Mouse (Mus musculus): ENCODE measurements around the gene Nfyc. TPM values are rescaled to one million over a fixed set of nuclear protein-coding genes. Genes with fewer than 3 reads are reported as not detected.

The Nfyc gene
- polyA plus RNA-seq, 1 experiment from 2014 or later = 135 TPM

DNA sequence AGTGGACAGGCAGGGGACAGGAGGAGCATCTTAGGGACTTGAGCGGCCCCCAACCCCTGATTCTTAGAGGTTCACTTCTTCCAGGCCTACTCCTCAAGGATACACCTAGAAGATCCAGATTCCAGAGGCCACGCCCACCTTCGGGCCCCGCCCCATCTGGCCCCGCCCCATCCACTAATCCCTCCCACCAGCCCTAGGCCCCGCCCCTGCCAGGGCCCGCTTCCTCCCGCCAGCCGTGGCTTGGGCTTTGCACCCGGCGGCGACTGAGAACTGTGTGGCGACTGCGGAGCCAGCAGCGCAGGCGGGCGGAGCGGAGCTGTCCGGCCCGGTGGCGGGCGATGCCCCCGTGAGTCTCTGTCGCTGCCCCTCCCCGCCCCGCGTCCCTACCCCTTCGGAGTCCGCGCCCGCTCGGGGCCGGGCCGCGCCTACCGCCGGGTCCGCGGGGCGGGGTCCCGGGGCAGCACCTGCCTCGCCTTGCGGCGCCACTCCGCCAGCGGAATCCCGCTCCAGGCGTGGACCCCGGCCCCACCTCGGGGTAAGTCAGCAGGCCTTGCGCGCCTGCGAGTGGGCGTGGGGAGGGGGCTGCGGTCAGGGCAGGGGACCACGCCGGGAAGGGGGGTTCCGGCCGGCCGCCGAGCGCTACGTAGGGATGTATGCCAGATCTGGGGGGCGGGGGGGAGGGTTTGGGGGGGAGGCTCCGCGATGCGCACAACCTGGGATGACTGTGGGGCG lies 23.4 kb upstream of the Nfyc start, which contains the start of gene Rims3:
Gene Rims3 (plus strand): TSS at position 229 of the 732 bp plus-strand sequence.
- DNase-seq (ENCODE audit: low spot score) = peak; percentile 77
- Histone ChIP-seq H3K4me3 (peak within 1 kb of the TSS; percentile 80), H3K9me3 (peaks cover 11% of the 10 kb centered on the region; the same call in 1 of the 2 replicates), H3K27me3 (ENCODE audit: insufficient read depth, poor library complexity, severe bottlenecking) (peaks cover 51% of the 10 kb centered on the region), H3K4me1 (replicated peaks) (peaks cover 27% of the 10 kb centered on the region), H3K36me3 (no peaks in the 10 kb centered on the region), H3K27ac (peak within 1 kb of the TSS; percentile 86)
- WGBS = 1% methylated on average over 68 of the region's 68 CpGs

DNA sequence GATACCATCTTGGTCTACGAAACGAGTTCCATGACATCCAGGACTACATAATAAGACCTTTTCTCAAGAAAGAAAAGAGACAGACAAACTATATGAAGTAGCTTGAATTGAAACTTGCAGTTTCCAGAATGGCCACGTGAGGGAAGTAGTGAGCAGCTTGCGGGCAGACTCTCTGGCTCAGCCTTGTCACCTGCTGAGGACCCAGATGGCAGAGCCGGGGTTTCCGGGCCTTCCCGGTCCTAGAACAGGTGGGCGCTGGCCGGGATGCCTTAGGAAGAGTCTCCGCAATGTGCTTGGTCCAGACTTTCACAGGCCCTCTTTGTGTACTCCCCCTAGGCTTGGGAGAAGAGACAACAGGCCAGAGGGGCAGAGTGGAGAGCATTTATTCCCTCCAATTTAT lies 19.6 kb upstream of the Nfyc start:
- H3K27me3 ChIP-seq (ENCODE audit: insufficient read depth, poor library complexity, severe bottlenecking) = peaks cover 42% of the 10 kb centered on the region
- H3K36me3 ChIP-seq = no peaks in the 10 kb centered on the region
- H3K9me3 ChIP-seq = peaks cover 11% of the 10 kb centered on the region; the same call in 1 of the 2 replicates
- 4% methylated on average over 10 of the region's 10 CpGs for WGBS
- H3K4me1 ChIP-seq (replicated peaks) = peaks cover 14% of the 10 kb centered on the region
- no peak overlapping the region for H3K4me3 ChIP-seq
- no peak overlapping the region for H3K27ac ChIP-seq
- DNase-seq (ENCODE audit: low spot score) = peak; percentile 77

GRCm38 (mm10) chr4:120849451-120849850 lies 18.1 kb upstream of the Nfyc start:
- Histone ChIP-seq H3K4me3 (no peak overlapping the region), H3K27ac (no peak overlapping the region), H3K4me1 (replicated peaks) (0 out of 2 replicates have a peak, but pooled peaks cover 1% of the 10 kb centered on the region), H3K9me3 (peaks cover 6% of the 10 kb centered on the region; the same call in 1 of the 2 replicates), H3K27me3 (ENCODE audit: insufficient read depth, poor library complexity, severe bottlenecking) (peaks cover 27% of the 10 kb centered on the region), H3K36me3 (no peaks in the 10 kb centered on the region)
- WGBS = 69% methylated on average over 11 of the region's 11 CpGs
- no peak for DNase-seq (ENCODE audit: low spot score)

GRCm38 (mm10) chr4:120848909-120849308 lies 17.5 kb upstream of the Nfyc start:
- no peak overlapping the region for H3K4me3 ChIP-seq
- WGBS = 86% methylated on average over 6 of the region's 6 CpGs
- H3K27ac ChIP-seq = no peak overlapping the region
- peaks cover under 1% of the 10 kb centered on the region; the same call in 1 of the 2 replicates for H3K9me3 ChIP-seq
- 0 out of 2 replicates have a peak, but pooled peaks cover 3% of the 10 kb centered on the region for H3K4me1 ChIP-seq (replicated peaks)
- H3K36me3 ChIP-seq = no peaks in the 10 kb centered on the region
- peaks cover 23% of the 10 kb centered on the region for H3K27me3 ChIP-seq (ENCODE audit: insufficient read depth, poor library complexity, severe bottlenecking)
- no peak for DNase-seq (ENCODE audit: low spot score)

DNA sequence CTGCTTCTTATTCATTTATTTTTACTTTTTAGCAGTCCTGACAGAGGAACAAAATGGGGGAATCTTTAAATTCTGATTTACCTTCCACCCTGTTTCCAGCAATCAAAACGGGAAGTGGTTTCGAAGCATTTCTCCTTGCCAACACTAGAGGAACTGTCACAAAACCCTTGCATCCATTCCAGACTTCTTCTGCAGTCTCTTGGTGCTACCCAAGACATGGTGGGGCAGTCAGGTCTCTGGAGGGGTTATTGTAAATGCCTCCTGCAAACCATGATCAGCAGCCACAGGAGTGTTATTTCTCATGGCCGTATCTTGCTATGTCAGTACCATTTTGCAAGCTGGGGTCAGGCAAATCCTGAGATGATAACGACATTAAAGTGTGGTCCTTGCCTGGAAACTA lies 13.7 kb upstream of the Nfyc start:
- Histone ChIP-seq H3K9me3 (no peaks in the 10 kb centered on the region), H3K4me3 (no peak overlapping the region), H3K4me1 (replicated peaks) (0 out of 2 replicates have a peak, but pooled peaks cover 3% of the 10 kb centered on the region), H3K27me3 (ENCODE audit: insufficient read depth, poor library complexity, severe bottlenecking) (peaks cover 3% of the 10 kb centered on the region; the same call in 1 of the 2 replicates), H3K36me3 (no peaks in the 10 kb centered on the region), H3K27ac (no peak overlapping the region)
- no peak for DNase-seq (ENCODE audit: low spot score)
- 77% methylated on average over 4 of the region's 4 CpGs for WGBS

- Histone ChIP-seq H3K27ac (no peak overlapping the region), H3K9me3 (no peaks in the 10 kb centered on the region), H3K4me3 (no peak overlapping the region), H3K36me3 (no peaks in the 10 kb centered on the region), H3K4me1 (replicated peaks) (0 out of 2 replicates have a peak, but pooled peaks cover 3% of the 10 kb centered on the region), H3K27me3 (ENCODE audit: insufficient read depth, poor library complexity, severe bottlenecking) (peaks cover 1% of the 10 kb centered on the region; the same call in 1 of the 2 replicates)
- 65% methylated on average over 7 of the region's 7 CpGs for WGBS
- DNase-seq (ENCODE audit: low spot score) = no peak
Measured at GRCm38 (mm10) chr4:120844423-120845082, 13.2 kb upstream of the Nfyc start.

DNA sequence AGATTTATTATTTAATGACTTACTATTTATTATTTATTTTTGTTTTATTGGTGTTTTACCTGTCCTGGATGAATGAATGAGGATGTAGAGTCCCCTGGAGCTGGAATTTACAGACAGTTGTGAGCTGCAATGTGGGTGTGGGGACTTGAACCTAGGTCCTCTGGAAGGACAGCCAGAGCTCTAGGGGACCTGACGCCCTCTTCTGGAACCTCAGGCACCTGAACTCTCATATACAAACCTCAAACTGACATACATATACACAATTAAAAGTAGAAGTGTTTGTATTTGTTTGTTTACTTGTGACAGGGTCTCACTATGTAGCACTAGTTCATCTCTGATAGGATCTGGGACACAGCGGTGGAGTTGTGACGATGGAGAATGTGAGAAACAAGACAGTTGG lies 10.0 kb upstream of the Nfyc start:
- H3K4me1 ChIP-seq (replicated peaks) = 0 out of 2 replicates have a peak, but pooled peaks cover 3% of the 10 kb centered on the region
- no peaks in the 10 kb centered on the region for H3K36me3 ChIP-seq
- no peak overlapping the region for H3K27ac ChIP-seq
- H3K9me3 ChIP-seq = no peaks in the 10 kb centered on the region
- no peak for DNase-seq (ENCODE audit: low spot score)
- no peak overlapping the region for H3K4me3 ChIP-seq
- H3K27me3 ChIP-seq (ENCODE audit: insufficient read depth, poor library complexity, severe bottlenecking) = no peaks in the 10 kb centered on the region
- WGBS = 80% methylated on average over 3 of the region's 3 CpGs

- DNase-seq (ENCODE audit: low spot score) = no peak
- Histone ChIP-seq H3K27ac (no peak overlapping the region), H3K4me3 (no peak overlapping the region), H3K4me1 (replicated peaks) (peaks cover 3% of the 10 kb centered on the region; the same call in 1 of the 2 replicates), H3K36me3 (no peaks in the 10 kb centered on the region), H3K9me3 (no peaks in the 10 kb centered on the region), H3K27me3 (ENCODE audit: insufficient read depth, poor library complexity, severe bottlenecking) (no peaks in the 10 kb centered on the region)
- WGBS = 77% methylated on average over 5 of the region's 5 CpGs
Measured at GRCm38 (mm10) chr4:120830767-120831166, 605 bp downstream of the Nfyc start.

DNA sequence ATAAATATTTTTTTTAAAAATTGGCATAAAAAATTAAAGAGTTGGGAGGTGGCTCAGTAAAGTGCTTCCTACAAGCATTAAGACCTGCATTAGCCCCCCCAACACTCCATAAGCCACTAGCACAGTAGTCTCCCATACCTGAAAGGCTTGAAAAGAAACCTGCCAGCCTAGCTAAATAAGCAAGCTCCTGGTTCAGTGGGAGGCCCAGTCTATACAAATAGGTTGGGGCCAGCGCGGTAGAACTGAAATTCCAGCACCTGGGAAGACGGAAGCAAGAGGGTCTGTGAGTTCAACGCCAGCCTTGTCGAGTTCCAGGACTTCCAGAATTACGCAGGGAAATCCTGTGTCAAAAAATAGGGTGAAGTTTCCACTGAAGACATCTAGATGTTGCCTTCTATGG lies 5.0 kb downstream of the Nfyc start:
- Histone ChIP-seq H3K4me1 (replicated peaks) (peaks cover 15% of the 10 kb centered on the region), H3K36me3 (peaks cover 4% of the 10 kb centered on the region; the same call in 1 of the 2 replicates), H3K27me3 (ENCODE audit: insufficient read depth, poor library complexity, severe bottlenecking) (no peaks in the 10 kb centered on the region), H3K27ac (peak overlapping the region; percentile 100; the same call in 1 of the 2 replicates), H3K4me3 (no peak overlapping the region), H3K9me3 (no peaks in the 10 kb centered on the region)
- 92% methylated on average over 6 of the region's 6 CpGs for WGBS
- no peak for DNase-seq (ENCODE audit: low spot score)

GRCm38 (mm10) chr4:120825577-120826326 lies 5.6 kb downstream of the Nfyc start:
- Histone ChIP-seq H3K27ac (peak overlapping the region; percentile 100), H3K36me3 (peaks cover 4% of the 10 kb centered on the region; the same call in 1 of the 2 replicates), H3K4me1 (replicated peaks) (peaks cover 15% of the 10 kb centered on the region), H3K4me3 (peak overlapping the region; percentile 88), H3K9me3 (no peaks in the 10 kb centered on the region), H3K27me3 (ENCODE audit: insufficient read depth, poor library complexity, severe bottlenecking) (no peaks in the 10 kb centered on the region)
- peak; percentile 99 for DNase-seq (ENCODE audit: low spot score)
- 1% methylated on average over 55 of the region's 55 CpGs for WGBS

DNA sequence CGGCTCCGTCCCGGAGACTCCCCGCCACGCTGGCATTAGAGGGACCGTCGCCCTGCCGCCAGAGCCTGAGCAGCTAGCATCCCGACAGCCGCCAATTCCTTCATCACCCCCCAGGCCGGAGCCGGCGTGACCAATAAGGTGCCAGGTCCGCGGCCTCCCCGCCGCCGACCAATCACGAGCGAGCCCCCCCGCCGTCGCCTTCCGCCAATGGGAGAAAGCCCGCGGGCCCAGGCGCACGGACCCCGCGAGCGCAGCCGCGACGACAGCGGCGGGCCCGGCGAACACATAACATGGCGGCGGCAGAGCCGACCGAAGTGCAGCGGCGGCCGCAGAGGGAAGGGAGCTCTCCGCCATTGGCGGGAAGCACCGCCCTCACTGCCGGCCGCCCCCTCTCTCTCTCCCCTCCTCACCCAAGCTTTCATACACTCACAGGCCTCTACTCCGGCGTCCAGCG lies 6.2 kb downstream of the Nfyc start:
- H3K27ac ChIP-seq = peak overlapping the region; percentile 100
- H3K4me3 ChIP-seq = peak overlapping the region; percentile 88
- under 1% methylated on average over 53 of the region's 53 CpGs for WGBS
- DNase-seq (ENCODE audit: low spot score) = peak; percentile 94
- H3K4me1 ChIP-seq (replicated peaks) = peaks cover 15% of the 10 kb centered on the region
- no peaks in the 10 kb centered on the region for H3K27me3 ChIP-seq (ENCODE audit: insufficient read depth, poor library complexity, severe bottlenecking)
- no peaks in the 10 kb centered on the region for H3K9me3 ChIP-seq
- H3K36me3 ChIP-seq = peaks cover 4% of the 10 kb centered on the region; the same call in 1 of the 2 replicates

DNA sequence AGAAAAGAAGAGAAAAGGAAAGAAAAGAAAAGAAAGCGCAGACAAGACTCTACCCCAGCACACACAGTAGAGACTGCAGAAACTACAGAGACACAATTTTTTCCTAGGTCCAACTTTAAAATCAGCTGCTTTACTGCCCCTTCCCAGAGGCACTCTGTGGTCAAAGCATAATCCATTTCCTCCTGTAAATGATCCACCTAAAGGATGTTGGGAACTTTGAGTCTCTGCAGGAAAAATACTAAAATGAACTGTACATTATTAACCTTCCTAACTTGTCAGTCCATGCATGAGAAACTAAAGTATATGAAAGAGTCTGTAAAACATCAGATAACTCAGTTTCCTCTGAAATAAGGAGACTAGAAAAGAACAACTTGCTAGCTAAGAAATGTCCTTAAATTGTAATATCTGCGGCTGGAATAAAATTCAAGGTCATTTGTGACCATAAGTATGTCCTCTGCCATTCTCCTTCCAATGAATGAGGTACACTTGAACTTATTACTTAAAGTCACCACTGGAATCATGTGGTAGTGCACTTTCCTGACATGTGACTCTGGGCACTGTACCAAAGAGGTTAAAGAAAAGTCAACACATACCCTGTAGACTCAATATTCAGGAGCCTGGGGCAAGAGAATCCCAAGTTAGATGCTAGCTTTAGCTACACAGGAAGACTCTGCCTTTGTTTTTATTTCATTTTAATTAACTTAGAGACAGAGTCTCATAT lies 9.0 kb downstream of the Nfyc start:
- no peak for DNase-seq (ENCODE audit: low spot score)
- 93% methylated on average over 2 of the region's 2 CpGs for WGBS

More for the DNA sequence above, 9.0 kb downstream of the Nfyc start:
- Histone ChIP-seq H3K36me3 (peaks cover 9% of the 10 kb centered on the region; the same call in 1 of the 2 replicates), H3K4me1 (replicated peaks) (peaks cover 17% of the 10 kb centered on the region), H3K27ac (no peak overlapping the region), H3K27me3 (ENCODE audit: insufficient read depth, poor library complexity, severe bottlenecking) (no peaks in the 10 kb centered on the region), H3K9me3 (no peaks in the 10 kb centered on the region), H3K4me3 (no peak overlapping the region)

All from hindbrain, embryonic 10.5 days (tissue).